Mouse (Mus musculus) G1E (cell line): ENCODE results near the gene Ifna1.

Experiments used
- CTCF ChIP-seq: IDR thresholded peaks from 2 replicates; pipeline ENCODE4 v1.5.1; 2012; ENCODE audit warnings: low read depth, low read length, inconsistent platforms, mixed read lengths
- GATA1 ChIP-seq: IDR thresholded peaks from 2 replicates; pipeline ENCODE4 v1.6.1; 2012; ENCODE audit warnings: borderline replicate concordance, low read length, inconsistent platforms, mixed read lengths
- GATA2 ChIP-seq: IDR thresholded peaks from 2 replicates; pipeline ENCODE4 v1.6.1; 2012; ENCODE audit warnings: low read depth, low read length, inconsistent platforms, borderline replicate concordance
- POLR2AphosphoS5 ChIP-seq: IDR thresholded peaks from 2 replicates; pipeline ENCODE4 v1.6.1; 2012; ENCODE audit warnings: low read depth, low read length, inconsistent platforms; ENCODE audit not compliant: insufficient replicate concordance
- TAL1 ChIP-seq: conservative IDR thresholded peaks from 2 replicates; pipeline ENCODE4 v1.6.1; 2012; ENCODE audit warnings: low read depth, low read length, inconsistent platforms, mixed read lengths

GRCm38 (mm10) chr4:88863309-88863708, 13.4 kb downstream of the Ifna1 start:
- no peak for TF ChIP-seq CTCF
- no peak for TF ChIP-seq GATA1
- TF ChIP-seq POLR2AphosphoS5, result no peak
- no peak for TF ChIP-seq TAL1
- TF ChIP-seq GATA2, result no peak
